Mouse (Mus musculus) testis, adult 2 months (tissue): Measurements from ENCODE around the gene Olfr1339.

Experiments used
- CTCF ChIP-seq: fragments of 200-500 bp; IDR thresholded peaks from 2 replicates; pipeline ENCODE4 v1.5.1; 2012; ENCODE audit warnings: low read depth, mild to moderate bottlenecking, inconsistent platforms, low read length, moderate library complexity; ENCODE audit not compliant: control insufficient read depth, insufficient read depth, insufficient replicate concordance
- POLR2A ChIP-seq: fragments of 200-500 bp; IDR thresholded peaks from 2 replicates; pipeline ENCODE4 v1.6.1; 2012; ENCODE audit warnings: low read depth, mild to moderate bottlenecking, inconsistent platforms, low read length, moderate library complexity; ENCODE audit not compliant: control insufficient read depth

GRCm38 (mm10) chr4:118703223-118703622, 28.8 kb upstream of the Olfr1339 start, which contains the start of gene Olfr1341:
- TF ChIP-seq CTCF: no peak
- TF ChIP-seq POLR2A: no peak
